Mouse (Mus musculus): Measurements from ENCODE around the gene Pnmal2.

GRCm38 (mm10) chr7:16938117-16938791, 6.2 kb upstream of the Pnmal2 start:
- TF ChIP-seq CTCF (IDR thresholded peaks at IDR 0.05; ENCODE audit: insufficient read depth, low read depth, low read length) (no peak), POLR2A (IDR thresholded peaks at IDR 0.05; ENCODE audit: insufficient read depth, low read depth, low read length) (no peak)
